Mouse (Mus musculus): ENCODE data around the gene Gm13271. TPM values are rescaled to one million over a fixed set of nuclear protein-coding genes. Genes with fewer than 3 reads are reported as not detected.
"Not testable (repeated sequence)": the region's sequence is repeated elsewhere in the genome, so short reads cannot be mapped to it uniquely, and the experiment has no call there.

The Gm13271 gene
- polyA plus RNA-seq, 1 experiment = not detected

DNA sequence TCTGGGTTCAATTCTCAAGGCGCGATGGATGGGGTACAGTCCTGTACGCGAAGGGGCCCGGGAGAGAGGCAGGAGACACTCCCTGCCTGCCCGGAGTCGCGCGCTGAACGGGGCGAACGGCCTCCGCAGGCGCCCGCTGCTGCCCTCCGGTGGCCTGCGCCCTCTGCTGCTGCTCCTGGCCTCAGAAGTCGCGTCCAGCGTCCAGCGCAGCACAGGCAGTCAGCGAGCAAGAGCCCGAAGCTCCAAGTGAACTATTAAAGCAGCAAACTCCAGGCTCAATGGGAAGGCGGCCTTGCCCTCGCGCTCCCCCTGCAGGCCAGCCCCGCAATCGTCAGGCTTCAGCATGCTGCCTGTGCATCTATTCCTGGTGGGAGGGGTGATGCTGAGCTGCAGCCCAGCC lies 5.8 kb downstream of the Gm13271 start:
- 0% methylated on average over 23 of the region's 28 CpGs for WGBS
- not testable (repeated sequence) for H3K4me1 ChIP-seq (ENCODE audit: control insufficient read depth, insufficient read depth, insufficient read length, low read length); H3K36me3 ChIP-seq (ENCODE audit: control insufficient read depth, insufficient read depth, low read length); H3K27me3 ChIP-seq (ENCODE audit: control insufficient read depth, insufficient read depth, low read length); H3K27ac ChIP-seq (ENCODE audit: insufficient read depth, low read depth, low read length)
- TF ChIP-seq CTCF (IDR thresholded peaks at IDR 0.05; ENCODE audit: extremely low read depth, insufficient read length, insufficient replicate concordance, low read depth, low read length) = 0 out of 2 replicates have a peak, but pooled peaks have one; percentile 17
- H3K4me3 ChIP-seq (ENCODE audit: low read depth, low read length) = peak overlapping the region; percentile 55

DNA sequence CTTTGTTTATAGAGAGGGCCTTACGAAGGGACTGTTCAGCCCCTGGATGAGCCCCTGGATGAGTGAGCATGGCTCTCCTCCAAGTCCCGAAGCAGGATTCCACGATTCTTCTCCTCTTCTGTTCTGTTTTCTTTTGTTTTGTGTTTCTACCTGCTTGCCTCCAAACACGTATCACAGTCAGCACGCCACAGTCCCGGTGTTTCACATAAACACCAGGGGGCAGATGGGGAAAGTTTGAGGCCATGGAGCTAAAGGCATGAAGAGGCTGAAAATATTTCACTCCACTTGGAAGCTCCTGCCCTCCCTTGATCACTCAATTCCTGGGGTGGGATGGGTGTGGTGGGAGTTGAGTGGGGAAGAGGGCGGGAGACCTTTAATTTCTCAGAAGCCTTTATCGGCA lies 7.1 kb downstream of the Gm13271 start:
- not testable (repeated sequence) for H3K27ac ChIP-seq (ENCODE audit: insufficient read depth, low read depth, low read length); H3K36me3 ChIP-seq (ENCODE audit: control insufficient read depth, insufficient read depth, low read length); H3K27me3 ChIP-seq (ENCODE audit: control insufficient read depth, insufficient read depth, low read length); H3K4me3 ChIP-seq (ENCODE audit: low read depth, low read length); H3K4me1 ChIP-seq (ENCODE audit: control insufficient read depth, insufficient read depth, insufficient read length, low read length)
- WGBS = 70% methylated on average over 6 of the region's 8 CpGs

DNA sequence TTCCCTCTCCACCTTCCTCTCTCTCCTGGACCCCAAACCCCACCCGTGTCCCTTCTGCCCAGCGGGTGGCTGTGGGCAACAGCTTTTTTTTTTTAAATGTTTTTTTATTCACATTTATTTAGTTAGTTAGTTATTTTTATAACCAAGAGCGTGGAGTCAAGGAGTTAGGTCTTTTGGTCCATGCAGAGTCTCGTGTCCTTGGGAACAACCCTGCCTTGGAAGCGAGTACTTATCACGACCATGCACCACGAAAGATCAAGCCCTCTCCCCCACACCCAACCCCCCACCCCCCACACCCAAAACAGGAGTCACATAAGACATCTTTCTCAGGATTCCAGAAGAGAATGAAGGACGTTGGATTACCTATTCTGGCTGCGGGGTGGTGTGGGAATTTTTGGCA lies 7.7 kb downstream of the Gm13271 start:
- not testable (repeated sequence) for H3K4me3 ChIP-seq (ENCODE audit: low read depth, low read length); H3K27ac ChIP-seq (ENCODE audit: insufficient read depth, low read depth, low read length); H3K4me1 ChIP-seq (ENCODE audit: control insufficient read depth, insufficient read depth, insufficient read length, low read length); H3K27me3 ChIP-seq (ENCODE audit: control insufficient read depth, insufficient read depth, low read length); H3K36me3 ChIP-seq (ENCODE audit: control insufficient read depth, insufficient read depth, low read length)
- WGBS = 56% methylated on average over 9 of the region's 9 CpGs

DNA sequence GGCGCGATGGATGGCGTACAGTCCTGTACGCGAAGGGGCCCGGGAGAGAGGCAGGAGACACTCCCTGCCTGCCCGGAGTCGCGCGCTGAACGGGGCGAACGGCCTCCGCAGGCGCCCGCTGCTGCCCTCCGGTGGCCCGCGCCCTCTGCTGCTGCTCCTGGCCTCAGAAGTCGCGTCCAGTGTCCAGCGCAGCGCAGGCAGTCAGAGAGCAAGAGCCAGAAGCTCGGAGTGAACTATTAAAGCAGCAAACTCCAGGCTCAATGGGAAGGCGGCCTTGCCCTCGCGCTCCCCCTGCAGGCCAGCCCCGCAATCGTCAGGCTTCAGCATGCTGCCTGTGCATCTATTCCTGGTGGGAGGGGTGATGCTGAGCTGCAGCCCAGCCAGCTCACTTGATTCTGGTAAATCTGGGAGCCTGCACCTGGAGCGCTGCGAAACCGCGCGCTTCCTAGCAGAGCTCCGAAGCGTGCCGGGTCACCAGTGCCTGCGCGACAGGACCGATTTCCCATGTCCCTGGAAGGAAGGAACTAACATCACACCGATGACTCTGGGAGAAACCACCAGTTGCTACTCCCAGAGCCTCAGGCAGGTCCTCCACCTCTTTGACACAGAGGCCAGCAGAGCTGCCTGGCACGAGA lies 8.8 kb downstream of the Gm13271 start:
- TF ChIP-seq CTCF (IDR thresholded peaks at IDR 0.05; ENCODE audit: extremely low read depth, insufficient read length, insufficient replicate concordance, low read depth, low read length) = peak; percentile 34; the same call in 1 of the 2 replicates
- WGBS = 4% methylated on average over 34 of the region's 42 CpGs
- peak overlapping the region; percentile 59 for H3K4me3 ChIP-seq (ENCODE audit: low read depth, low read length)
- H3K36me3 ChIP-seq (ENCODE audit: control insufficient read depth, insufficient read depth, low read length); H3K27me3 ChIP-seq (ENCODE audit: control insufficient read depth, insufficient read depth, low read length); H3K4me1 ChIP-seq (ENCODE audit: control insufficient read depth, insufficient read depth, insufficient read length, low read length); H3K27ac ChIP-seq (ENCODE audit: insufficient read depth, low read depth, low read length): not testable (repeated sequence)

DNA sequence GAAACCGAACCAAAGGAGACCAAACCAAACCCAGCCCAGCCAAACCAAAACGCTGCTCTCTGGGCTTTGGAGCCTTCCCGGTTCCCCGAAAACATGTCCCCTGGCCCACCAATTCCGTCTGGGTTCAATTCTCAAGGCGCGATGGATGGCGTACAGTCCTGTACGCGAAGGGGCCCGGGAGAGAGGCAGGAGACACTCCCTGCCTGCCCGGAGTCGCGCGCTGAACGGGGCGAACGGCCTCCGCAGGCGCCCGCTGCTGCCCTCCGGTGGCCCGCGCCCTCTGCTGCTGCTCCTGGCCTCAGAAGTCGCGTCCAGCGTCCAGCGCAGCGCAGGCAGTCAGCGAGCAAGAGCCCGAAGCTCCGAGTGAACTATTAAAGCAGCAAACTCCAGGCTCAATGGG lies 18.9 kb downstream of the Gm13271 start, which contains the start of gene Gm13290:
TSS of gene Gm13290 (plus strand) at position 301 of the 400 bp plus-strand sequence.
- no CpG with 5 or more reads among the region's 32 CpGs for WGBS
- not testable (repeated sequence) for H3K27ac ChIP-seq (ENCODE audit: insufficient read depth, low read depth, low read length); H3K36me3 ChIP-seq (ENCODE audit: control insufficient read depth, insufficient read depth, low read length); H3K4me3 ChIP-seq (ENCODE audit: low read depth, low read length); H3K27me3 ChIP-seq (ENCODE audit: control insufficient read depth, insufficient read depth, low read length); H3K4me1 ChIP-seq (ENCODE audit: control insufficient read depth, insufficient read depth, insufficient read length, low read length)

DNA sequence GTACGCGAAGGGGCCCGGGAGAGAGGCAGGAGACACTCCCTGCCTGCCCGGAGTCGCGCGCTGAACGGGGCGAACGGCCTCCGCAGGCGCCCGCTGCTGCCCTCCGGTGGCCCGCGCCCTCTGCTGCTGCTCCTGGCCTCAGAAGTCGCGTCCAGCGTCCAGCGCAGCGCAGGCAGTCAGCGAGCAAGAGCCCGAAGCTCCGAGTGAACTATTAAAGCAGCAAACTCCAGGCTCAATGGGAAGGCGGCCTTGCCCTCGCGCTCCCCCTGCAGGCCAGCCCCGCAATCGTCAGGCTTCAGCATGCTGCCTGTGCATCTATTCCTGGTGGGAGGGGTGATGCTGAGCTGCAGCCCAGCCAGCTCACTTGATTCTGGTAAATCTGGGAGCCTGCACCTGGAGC lies 22.0 kb downstream of the Gm13271 start, which contains the start of gene Gm13289:
TSS of gene Gm13289 (plus strand) at position 301 of the 400 bp plus-strand sequence.
- not testable (repeated sequence) for H3K27ac ChIP-seq (ENCODE audit: insufficient read depth, low read depth, low read length); H3K4me3 ChIP-seq (ENCODE audit: low read depth, low read length)
- WGBS = no CpG with 5 or more reads among the region's 29 CpGs

DNA sequence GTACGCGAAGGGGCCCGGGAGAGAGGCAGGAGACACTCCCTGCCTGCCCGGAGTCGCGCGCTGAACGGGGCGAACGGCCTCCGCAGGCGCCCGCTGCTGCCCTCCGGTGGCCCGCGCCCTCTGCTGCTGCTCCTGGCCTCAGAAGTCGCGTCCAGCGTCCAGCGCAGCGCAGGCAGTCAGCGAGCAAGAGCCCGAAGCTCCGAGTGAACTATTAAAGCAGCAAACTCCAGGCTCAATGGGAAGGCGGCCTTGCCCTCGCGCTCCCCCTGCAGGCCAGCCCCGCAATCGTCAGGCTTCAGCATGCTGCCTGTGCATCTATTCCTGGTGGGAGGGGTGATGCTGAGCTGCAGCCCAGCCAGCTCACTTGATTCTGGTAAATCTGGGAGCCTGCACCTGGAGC lies 24.9 kb downstream of the Gm13271 start, which contains the start of gene Gm13272:
TSS of gene Gm13272 (plus strand) at position 301 of the 400 bp plus-strand sequence.
- WGBS = no CpG with 5 or more reads among the region's 29 CpGs
- H3K27me3 ChIP-seq (ENCODE audit: control insufficient read depth, insufficient read depth, low read length); H3K27ac ChIP-seq (ENCODE audit: insufficient read depth, low read depth, low read length); H3K4me1 ChIP-seq (ENCODE audit: control insufficient read depth, insufficient read depth, insufficient read length, low read length); H3K36me3 ChIP-seq (ENCODE audit: control insufficient read depth, insufficient read depth, low read length); H3K4me3 ChIP-seq (ENCODE audit: low read depth, low read length): not testable (repeated sequence)

More for the DNA sequence above, 22.0 kb downstream of the Gm13271 start, which contains the start of gene Gm13289:
- not testable (repeated sequence) for H3K27me3 ChIP-seq (ENCODE audit: control insufficient read depth, insufficient read depth, low read length); H3K4me1 ChIP-seq (ENCODE audit: control insufficient read depth, insufficient read depth, insufficient read length, low read length); H3K36me3 ChIP-seq (ENCODE audit: control insufficient read depth, insufficient read depth, low read length)

DNA sequence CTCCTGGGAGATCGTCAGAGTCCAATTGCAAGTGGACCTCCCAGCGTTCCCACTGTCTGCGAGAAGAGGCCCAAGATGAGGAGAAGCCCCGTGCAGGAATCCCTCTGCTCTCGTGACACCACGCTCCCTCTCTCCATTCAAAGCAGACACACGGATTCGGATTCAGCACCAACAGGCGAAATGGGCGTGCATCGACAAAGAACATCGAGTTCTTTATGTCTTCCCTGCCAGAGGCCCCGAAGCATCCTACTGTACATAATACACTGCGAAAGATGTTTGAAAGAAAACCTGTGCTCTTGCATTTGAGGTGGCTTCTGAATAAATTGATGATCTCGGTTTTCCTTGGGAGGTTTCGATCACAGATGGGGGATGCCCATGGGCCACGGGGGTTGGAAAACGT lies 25.7 kb downstream of the Gm13271 start:
- H3K4me3 ChIP-seq (ENCODE audit: low read depth, low read length); H3K27ac ChIP-seq (ENCODE audit: insufficient read depth, low read depth, low read length); H3K27me3 ChIP-seq (ENCODE audit: control insufficient read depth, insufficient read depth, low read length); H3K4me1 ChIP-seq (ENCODE audit: control insufficient read depth, insufficient read depth, insufficient read length, low read length); H3K36me3 ChIP-seq (ENCODE audit: control insufficient read depth, insufficient read depth, low read length): not testable (repeated sequence)
- 51% methylated on average over 16 of the region's 18 CpGs for WGBS

DNA sequence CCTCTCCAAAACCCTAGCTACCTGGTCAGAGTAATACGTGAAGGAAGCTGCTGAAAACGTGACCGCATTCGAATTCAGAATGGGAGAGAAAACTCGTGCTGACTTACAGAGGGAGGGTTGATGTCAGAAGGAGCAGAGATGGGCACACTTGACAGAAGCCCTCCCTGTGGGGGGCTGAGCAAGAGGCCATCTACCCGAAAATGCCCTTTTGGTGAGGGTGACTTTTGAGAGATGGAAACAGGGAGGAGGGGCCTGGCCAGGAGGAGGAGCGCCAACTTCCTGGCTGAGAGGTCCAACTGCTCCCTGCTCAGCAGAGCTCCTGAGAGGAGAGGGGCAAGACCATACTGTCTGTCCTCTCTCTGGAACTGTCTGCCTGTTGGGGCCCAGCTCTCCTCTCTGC lies 27.2 kb downstream of the Gm13271 start, which contains the start of gene Ifnz:
TSS of gene Ifnz (plus strand) at position 301 of the 400 bp plus-strand sequence.
- H3K27me3 ChIP-seq (ENCODE audit: control insufficient read depth, insufficient read depth, low read length); H3K4me1 ChIP-seq (ENCODE audit: control insufficient read depth, insufficient read depth, insufficient read length, low read length); H3K36me3 ChIP-seq (ENCODE audit: control insufficient read depth, insufficient read depth, low read length); H3K27ac ChIP-seq (ENCODE audit: insufficient read depth, low read depth, low read length): not testable (repeated sequence)
- 16% methylated on average over 5 of the region's 7 CpGs for WGBS
- peak within 1 kb of the TSS; percentile 45 for H3K4me3 ChIP-seq (ENCODE audit: low read depth, low read length)

DNA sequence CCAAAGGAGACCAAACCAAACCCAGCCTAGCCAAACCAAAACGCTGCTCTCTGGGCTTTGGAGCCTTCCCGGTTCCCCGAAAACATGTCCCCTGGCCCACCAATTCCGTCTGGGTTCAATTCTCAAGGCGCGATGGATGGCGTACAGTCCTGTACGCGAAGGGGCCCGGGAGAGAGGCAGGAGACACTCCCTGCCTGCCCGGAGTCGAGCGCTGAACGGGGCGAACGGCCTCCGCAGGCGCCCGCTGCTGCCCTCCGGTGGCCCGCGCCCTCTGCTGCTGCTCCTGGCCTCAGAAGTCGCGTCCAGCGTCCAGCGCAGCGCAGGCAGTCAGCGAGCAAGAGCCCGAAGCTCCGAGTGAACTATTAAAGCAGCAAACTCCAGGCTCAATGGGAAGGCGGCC lies 27.7 kb downstream of the Gm13271 start:
- H3K4me3 ChIP-seq (ENCODE audit: low read depth, low read length) = peak overlapping the region; percentile 45
- H3K27me3 ChIP-seq (ENCODE audit: control insufficient read depth, insufficient read depth, low read length); H3K36me3 ChIP-seq (ENCODE audit: control insufficient read depth, insufficient read depth, low read length); H3K4me1 ChIP-seq (ENCODE audit: control insufficient read depth, insufficient read depth, insufficient read length, low read length); H3K27ac ChIP-seq (ENCODE audit: insufficient read depth, low read depth, low read length): not testable (repeated sequence)
- WGBS = 2% methylated on average over 4 of the region's 31 CpGs

DNA sequence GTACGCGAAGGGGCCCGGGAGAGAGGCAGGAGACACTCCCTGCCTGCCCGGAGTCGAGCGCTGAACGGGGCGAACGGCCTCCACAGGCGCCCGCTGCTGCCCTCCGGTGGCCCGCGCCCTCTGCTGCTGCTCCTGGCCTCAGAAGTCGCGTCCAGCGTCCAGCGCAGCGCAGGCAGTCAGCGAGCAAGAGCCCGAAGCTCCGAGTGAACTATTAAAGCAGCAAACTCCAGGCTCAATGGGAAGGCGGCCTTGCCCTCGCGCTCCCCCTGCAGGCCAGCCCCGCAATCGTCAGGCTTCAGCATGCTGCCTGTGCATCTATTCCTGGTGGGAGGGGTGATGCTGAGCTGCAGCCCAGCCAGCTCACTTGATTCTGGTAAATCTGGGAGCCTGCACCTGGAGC lies 30.7 kb downstream of the Gm13271 start, which contains the start of gene Gm13276:
TSS of gene Gm13276 (plus strand) at position 301 of the 400 bp plus-strand sequence.
- not testable (repeated sequence) for H3K27ac ChIP-seq (ENCODE audit: insufficient read depth, low read depth, low read length); H3K4me3 ChIP-seq (ENCODE audit: low read depth, low read length); H3K36me3 ChIP-seq (ENCODE audit: control insufficient read depth, insufficient read depth, low read length); H3K27me3 ChIP-seq (ENCODE audit: control insufficient read depth, insufficient read depth, low read length); H3K4me1 ChIP-seq (ENCODE audit: control insufficient read depth, insufficient read depth, insufficient read length, low read length)
- no CpG with 5 or more reads among the region's 27 CpGs for WGBS
